Mouse (Mus musculus) small intestine, adult 2 months (tissue): ENCODE measurements at regions not wholly inside any gene's neighbourhood (a gene's known extent, or its start where the extent isn't known, plus 50 kb on each side); places are given as distances from the start of the nearest gene placed in this dataset.

Experiments used
- CTCF ChIP-seq: fragments of 200-500 bp; IDR thresholded peaks from 2 replicates; pipeline ENCODE4 v1.5.1; 2012; ENCODE audit warnings: low read depth, mild to moderate bottlenecking, control low read depth, inconsistent platforms, low read length, moderate library complexity, mixed read lengths; ENCODE audit not compliant: insufficient replicate concordance, insufficient read length; ENCODE audit errors: extremely low read depth
- POLR2A ChIP-seq: fragments of 200-500 bp; IDR thresholded peaks from 2 replicates; pipeline ENCODE4 v1.6.1; 2012; ENCODE audit warnings: low read depth, mild to moderate bottlenecking, control low read depth, inconsistent platforms, low read length, moderate library complexity

GRCm38 (mm10) chr8:18217192-18217591 is 760.9 kb downstream of the Defb40 start:
- TF ChIP-seq CTCF (no peak), POLR2A (no peak)
